Mouse (Mus musculus) embryo, embryonic 10 days (tissue): Measurements from ENCODE around the gene Icosl.
"Not testable (repeated sequence)": the region's sequence is repeated elsewhere in the genome, so short reads cannot be mapped to it uniquely, and the experiment has no call there.

Experiments
- DNase-seq: peaks from one replicate; pipeline ENCODE4 v3.0.0-alpha.2; 2015; ENCODE audit warnings: low spot score

Gene Icosl

DNA sequence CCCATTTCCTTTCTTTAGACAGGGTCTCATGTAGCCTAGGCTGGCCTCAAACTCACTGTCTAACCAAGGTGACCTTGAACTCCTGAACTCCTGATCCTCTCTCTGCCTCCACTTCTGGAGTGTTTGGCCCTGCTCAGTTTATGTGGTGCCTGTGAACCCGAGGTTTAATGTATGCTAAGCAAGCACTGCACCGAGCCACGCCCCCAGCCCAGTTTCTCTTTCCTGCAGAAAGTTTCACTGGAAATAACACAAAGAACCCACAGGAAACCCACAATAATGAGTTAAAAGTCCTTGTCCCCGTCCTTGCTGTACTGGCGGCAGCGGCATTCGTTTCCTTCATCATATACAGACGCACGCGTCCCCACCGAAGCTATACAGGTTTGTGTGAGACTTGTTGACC lies 5.9 kb downstream of the Icosl start:
- DNase-seq, result no peak

DNA sequence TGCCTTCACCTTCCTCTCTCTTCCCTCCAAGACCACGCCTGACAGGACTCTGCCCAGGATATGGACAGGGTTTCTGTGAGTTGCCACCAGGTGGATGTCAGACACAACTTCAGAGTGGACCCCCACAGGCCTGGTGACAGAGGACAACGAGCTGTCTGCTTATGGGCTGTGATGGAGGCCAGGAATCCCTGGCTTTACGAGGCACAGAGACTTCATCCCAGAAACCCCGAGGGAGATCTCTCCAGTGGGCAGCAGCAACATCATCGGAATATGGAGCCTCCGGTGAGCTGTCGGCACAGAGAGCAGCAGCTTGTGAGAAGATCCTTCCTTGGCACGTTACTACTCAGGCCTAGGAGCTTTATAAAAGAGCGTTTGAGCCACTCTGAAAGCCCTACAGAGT lies 8.8 kb downstream of the Icosl start:
- no peak for DNase-seq

GRCm38 (mm10) chr10:78078276-78078675 lies 9.2 kb downstream of the Icosl start:
- DNase-seq, result no peak

- no peak for DNase-seq
These were observed 11.0 kb downstream of the Icosl start for GRCm38 (mm10) chr10:78079955-78080591.

DNA sequence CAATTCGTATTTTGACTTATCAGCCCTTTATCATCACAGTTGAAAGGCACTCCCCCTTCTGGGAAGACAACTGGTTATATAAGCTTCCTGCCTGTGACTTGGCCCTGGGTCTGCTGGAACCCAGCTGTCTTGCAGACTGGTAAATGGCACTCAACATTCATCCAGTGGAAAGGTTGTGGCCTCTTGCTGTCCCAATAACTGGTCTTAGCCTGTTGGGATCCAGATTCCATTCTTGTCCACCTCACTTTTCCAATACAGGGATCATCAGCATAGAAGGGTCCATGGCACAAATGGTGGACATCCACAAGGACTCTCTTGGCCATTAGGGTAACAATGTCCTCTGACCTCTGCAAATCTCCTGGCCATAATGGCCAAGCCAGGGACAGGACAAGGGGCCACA lies 15.0 kb downstream of the Icosl start:
- no peak for DNase-seq

DNA sequence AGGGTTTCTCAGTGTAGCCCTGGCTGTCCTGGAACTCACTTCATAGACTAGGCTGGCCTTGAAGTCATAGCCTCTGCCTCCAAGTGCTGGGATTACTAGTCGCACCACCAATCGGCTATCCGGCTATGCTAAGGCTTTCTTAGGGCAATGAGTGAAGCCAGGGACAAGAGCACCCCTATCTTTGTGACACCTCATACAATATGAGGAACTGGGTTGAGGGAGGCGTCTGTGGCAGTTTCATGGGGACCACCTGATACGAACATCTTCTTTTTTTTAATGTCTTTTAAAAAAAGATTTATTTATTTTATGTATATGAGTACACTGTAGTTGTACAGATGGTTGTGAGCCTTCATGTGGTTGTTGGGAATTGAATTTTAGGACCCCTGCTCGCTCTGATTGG lies 16.6 kb downstream of the Icosl start:
- no peak for DNase-seq

DNA sequence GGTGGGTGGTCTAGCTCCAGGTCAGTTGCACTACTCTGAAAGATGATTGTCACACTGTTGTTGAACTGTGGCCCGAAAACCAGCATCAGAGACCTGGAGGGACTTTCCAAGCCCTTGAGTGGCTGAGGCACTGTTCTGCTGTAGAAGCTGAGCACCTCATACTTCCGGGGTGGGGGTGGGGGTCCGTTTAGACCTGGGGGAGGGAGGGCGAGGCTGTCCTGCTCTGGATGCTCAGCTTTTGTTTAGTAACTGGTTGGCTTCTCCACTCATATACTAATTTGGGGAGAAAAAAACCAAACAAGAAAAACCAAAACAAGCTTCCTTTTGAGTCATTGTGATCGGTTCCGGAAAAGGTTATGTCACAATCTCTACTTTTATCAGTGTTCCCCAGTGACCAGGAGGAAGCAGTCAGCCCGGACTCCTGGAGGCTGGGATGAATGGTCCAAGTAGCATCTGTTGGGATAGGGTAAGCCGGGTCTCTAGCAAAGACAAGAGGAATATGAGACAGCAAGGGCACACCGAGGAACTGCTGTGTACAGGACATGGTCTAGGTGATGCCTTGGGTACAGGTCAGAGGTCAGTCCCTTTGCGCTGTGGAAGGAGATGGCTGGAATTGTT lies 17.5 kb downstream of the Icosl start:
- DNase-seq, result no peak

DNA sequence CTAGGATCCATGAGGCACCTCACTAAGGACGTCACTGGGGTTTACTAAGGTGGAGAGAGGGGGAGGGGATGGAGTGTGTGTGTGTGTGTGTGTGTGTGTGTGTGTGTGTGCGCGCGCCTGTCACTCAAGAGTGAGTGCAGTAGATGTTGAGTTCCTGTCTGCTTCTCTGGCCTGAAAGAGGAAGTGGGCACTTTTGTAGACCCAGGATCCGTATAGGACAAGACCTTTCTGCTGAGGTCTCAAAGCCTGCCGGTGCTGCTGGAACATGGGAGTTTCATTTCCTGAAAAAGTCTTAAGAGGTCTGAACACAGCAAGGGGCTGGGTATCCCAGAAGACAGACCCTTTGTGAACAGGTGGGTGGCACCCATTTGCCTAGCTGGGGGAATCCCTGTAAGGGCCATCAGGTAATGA lies 18.0 kb downstream of the Icosl start:
- DNase-seq, result no peak

DNA sequence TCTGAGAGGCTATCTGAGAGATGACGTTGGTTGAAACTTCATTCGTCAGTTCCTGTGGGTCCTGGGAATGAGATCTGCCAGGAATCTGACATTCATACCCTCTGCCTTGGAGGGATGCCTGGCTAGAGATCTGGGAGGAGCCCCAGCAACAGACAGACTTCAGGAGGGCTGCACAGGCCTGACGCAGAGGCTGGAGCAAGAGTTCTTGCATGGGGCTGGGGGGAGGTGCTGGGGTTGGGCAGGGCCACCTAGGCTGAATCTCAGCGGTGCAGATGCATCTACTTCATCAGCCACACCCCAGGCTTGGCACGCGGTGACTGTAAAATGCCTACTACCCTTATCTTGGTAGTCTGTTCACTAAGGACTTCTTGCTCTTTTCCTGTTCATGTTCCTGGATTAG lies 21.1 kb downstream of the Icosl start:
- no peak for DNase-seq

DNA sequence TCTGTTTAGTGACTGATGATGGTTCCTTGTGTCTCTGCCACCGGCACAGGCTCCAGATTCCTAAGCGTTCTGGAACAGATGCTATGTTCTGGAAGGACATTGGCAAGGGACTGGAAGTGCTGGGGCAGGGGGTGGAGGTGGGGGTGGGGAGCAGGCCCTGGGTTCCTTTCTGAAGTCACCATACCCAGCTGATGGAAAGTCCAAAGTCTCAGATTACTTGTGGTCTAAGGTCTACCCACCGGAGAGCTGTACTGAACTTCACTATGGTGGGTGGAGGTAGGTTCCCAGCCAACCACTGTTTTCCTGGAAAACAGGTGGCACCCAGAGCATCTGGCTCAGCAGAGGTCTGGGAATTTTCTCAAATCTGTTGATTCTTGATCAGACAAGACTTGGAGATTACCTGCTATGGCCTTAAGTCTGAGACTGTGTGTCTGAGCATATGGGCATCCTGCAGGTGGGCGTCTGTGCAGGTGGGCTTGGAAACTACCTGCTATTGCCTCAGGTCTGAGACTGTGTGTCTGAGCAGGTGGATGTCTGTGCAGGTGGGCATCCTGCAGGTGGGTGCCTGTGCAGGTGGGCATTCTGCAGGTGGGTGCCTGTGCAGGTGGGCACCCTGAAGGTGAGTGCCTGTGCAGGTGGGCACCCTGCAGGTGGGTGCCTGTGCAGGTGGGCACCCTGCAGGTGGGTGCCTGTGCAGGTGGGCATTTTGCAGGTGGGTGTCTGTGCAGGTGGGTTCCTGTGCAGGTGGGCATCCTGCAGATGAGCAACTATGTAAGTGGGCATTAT lies 21.8 kb downstream of the Icosl start:
- no peak for DNase-seq

- no peak for DNase-seq
These were observed 23.0 kb downstream of the Icosl start for GRCm38 (mm10) chr10:78091865-78092724.

DNA sequence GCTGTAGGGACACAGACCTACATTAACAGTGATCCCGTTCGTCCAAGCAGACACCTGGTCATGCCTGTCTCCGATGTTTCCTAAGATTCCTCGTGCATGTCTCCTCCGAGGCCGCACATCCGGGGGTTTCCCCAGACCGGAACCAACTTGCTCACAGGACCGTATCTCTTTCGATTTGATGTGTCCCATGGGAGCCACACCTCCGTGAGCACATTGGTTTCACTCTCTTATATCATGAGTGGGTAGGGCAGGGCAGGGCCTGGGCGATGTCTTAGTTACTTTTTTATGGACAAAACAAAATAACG lies 23.6 kb downstream of the Icosl start:
- DNase-seq, result no peak

DNA sequence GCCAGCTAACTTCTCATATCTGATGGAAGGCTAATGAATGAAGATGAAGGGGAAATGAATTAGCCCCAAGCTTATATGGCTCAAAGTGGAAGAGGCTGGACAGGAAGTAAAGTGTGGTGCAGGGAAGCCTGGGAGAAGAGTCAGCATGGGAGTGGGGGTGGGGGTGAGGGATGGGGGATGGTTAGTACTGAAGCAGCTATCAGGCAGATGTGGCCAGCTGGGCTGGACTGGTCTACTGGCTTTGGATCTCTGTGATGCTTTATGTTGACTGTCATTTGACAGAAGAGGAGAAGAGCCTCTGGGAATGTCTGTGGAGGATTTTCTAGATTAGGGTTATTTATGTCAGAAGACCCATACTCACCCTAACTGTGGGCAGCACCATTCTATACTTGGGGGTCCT lies 26.1 kb downstream of the Icosl start:
- DNase-seq, result no peak

DNA sequence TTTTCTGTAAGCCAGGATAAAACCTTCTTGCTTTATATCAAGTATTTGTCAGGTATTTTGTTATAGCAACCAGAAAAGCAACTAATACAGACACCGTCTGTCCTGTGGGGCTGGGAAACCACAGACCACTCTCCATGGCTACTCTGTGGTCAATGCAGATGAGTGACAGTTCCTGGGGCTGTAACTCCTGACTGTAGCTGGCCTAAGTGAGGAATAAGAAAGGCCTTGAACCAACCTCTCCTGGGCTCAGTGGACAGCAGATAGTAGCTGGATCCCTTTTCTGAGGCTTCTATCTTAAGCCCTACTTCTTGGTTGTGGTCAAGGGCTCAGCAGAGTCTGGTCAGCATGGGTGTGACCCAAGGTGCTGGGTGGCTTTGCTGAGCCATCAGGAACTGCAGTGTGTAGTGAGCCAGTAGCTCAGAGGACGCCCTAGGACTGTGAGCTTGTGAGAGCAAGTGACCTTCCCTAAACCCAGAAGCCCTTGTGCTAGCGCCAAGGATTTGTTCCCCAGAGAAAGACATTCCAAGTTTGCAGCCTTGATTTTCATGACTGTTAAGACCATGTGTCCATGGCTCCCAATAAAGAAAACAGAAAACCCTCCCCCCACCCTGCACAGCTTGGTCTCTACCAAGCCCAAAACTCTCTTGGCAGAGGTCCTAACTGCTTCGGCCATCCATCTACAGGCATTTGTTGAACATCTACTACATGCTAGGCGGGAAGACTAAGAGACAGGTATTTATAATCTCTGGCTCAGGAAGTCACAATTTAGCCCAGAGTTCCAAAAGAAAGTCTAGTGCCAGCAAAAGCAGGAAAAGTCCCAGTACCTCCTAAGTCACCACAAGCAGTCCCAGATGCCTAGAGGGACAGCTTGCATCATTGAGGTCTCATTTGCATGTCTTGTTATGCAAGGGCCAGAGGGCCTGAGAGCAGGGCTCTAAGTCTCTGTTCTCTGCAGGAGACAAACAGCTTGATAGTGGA lies 27.1 kb downstream of the Icosl start:
- DNase-seq, result no peak

DNA sequence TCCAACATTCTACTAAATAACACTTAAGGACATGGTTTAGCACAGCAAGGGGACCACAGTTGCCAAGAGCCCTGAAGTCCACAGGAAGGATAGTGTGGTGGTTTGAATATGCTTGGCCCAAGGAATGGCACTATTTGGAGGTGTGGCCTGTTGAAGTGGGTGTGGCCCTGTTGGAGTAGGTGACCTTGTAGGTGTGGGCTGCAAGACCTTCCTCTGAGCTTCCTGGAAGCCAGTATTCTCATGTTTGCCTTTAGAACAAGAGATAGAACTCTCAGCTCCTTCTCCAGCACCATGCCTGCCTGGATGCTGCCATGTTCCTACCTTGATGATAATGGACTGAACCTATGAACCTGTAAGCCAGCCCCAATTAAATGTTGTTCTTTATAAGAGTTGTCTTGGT lies 30.8 kb downstream of the Icosl start:
- DNase-seq, result not testable (repeated sequence)

- peak; percentile 65 for DNase-seq
These were observed 32.1 kb downstream of the Icosl start for GRCm38 (mm10) chr10:78100989-78101780.

DNA sequence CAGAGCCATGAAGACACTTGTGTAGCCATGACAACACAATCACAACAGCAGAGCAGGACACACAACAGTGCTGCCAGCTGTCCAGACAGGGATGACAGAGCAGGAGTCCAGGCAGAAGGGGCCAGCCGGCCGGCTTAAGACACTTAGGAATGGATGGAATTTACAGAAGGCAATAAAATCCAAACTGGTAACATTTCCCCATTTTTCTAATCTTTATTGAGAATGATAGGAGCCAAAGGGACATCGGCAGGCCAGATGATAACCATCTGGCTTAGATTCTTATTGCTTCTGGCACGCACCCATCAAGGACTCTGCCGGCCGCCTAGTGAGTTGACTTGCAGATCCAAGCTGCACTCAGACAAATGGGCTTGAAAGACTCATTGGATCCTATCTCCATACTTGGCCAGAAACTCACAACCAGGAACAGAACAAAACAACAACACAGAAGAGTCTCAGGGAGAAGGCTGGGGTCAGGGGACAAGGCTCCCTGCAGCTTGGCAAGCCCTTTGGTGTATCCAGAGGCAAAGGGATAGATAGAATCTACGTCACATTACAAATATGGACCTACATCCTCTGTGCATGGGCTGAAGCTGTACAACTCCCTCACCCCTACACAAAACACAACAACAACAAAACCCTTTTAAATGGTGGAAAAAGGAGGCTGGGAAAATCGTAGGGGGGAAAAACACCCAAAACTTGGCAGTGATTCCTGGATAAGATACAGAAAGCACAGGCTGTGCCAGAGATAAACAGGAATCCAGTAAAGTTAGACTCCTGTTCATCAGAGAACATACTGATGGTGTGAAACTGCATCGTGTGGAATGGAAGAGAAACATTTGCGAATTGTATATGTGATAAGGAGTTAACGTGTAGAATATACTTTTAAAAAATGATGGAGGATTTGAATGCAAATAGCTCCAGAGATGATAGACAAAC lies 35.7 kb downstream of the Icosl start:
- no peak for DNase-seq

DNA sequence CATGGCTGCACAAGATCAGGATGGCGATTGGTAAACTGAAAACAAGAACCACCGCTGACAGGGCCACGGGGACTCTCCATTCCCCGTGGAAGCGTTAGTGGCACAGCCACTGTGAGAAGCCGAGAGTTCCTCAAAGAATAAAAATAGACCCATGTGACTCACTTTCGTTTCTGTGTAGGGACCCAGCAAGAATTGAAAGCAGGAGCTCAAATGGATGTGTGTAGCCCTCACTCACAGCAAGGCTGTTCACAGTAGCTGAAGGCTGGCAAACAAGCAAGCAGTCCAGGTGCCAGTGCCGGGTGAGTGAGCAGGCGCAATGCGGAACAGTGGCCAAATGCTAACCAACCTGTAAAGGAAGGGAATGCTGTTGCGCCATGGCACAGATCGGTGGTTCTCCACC lies 36.4 kb downstream of the Icosl start:
- no peak for DNase-seq

DNA sequence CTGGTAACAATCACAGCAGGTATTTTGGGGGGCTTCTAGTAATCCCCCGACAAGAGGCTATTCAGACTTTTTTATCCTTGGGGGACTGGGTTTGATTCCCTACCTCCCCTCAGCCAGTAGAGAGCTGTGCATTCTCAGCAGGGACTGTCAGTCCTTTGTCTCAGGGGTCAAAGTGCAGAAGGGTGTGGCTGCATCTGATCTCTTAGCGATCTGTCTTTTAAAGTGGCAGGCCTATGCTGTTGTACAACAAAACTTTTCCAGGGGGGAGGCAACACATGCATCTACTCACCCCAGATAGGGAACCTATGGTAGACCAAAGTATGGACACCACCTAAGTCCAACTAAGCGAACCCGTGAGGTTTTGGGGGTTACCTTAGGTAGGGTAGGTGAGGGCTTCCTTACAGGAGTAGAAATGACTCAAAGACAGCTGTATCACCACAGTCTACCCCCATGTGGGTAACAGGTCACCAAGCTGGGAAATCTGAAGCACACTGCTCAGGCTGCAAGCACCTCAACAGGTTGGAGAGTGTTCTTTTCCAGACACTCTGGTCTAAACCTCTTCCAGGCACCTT lies 45.5 kb downstream of the Icosl start:
- DNase-seq, result no peak
